Mouse (Mus musculus) myocyte (in vitro differentiated cells): Measurements from ENCODE around the gene Cebpz. TPM values are rescaled to one million over a fixed set of nuclear protein-coding genes. Genes with fewer than 3 reads are reported as not detected.

Experiments
- H3K27me3 ChIP-seq: one replicate; pipeline ENCODE4 v1.6.1; 2011; ENCODE audit not compliant: control insufficient read depth, insufficient read depth, insufficient read length
- H3K36me3 ChIP-seq: one replicate; pipeline ENCODE4 v1.6.1; 2011; ENCODE audit not compliant: control insufficient read depth, insufficient read depth
- H3K4me2 ChIP-seq: one replicate; pipeline ENCODE4 v1.6.1; 2011; ENCODE audit warnings: low read depth, control low read depth
- H3K4me3 ChIP-seq: one replicate; pipeline ENCODE4 v1.5.1; 2011; ENCODE audit warnings: mild to moderate bottlenecking, control low read depth, moderate library complexity
- H3K79me2 ChIP-seq: one replicate; pipeline ENCODE4 v1.6.1; 2011; ENCODE audit not compliant: control insufficient read depth, insufficient read depth
- H3ac ChIP-seq: one replicate; pipeline ENCODE4 v1.6.1; 2011; ENCODE audit not compliant: control insufficient read depth, insufficient read length
- CEBPB ChIP-seq: IDR thresholded peaks from 2 replicates; pipeline ENCODE4 v1.6.1; 2011; ENCODE audit warnings: mild to moderate bottlenecking, moderate library complexity; ENCODE audit not compliant: poor library complexity, insufficient read depth, severe bottlenecking
- E2F4 ChIP-seq: IDR thresholded peaks from one replicate; pipeline ENCODE4 v1.6.1; 2011; ENCODE audit warnings: mild to moderate bottlenecking, control low read depth, moderate library complexity; ENCODE audit not compliant: insufficient read depth
- MAX ChIP-seq: IDR thresholded peaks from one replicate; pipeline ENCODE4 v1.6.1; 2011; ENCODE audit warnings: low read depth, mild to moderate bottlenecking, control low read depth
- MYOD1 ChIP-seq, 3 experiments: IDR thresholded peaks; one replicate each; pipeline ENCODE4 v1.6.1; 2011; ENCODE audit warnings: control low read depth in 2 of 3, low read depth in 2 of 3, mild to moderate bottlenecking in 2 of 3, moderate library complexity in 1 of 3; ENCODE audit not compliant: insufficient read length in 2 of 3, control insufficient read depth in 1 of 3
- MYOG ChIP-seq, 3 experiments: IDR thresholded peaks; one replicate each; pipeline ENCODE4 v1.6.1; 2011; ENCODE audit warnings: control low read depth in 2 of 3, low read depth in 2 of 3, mild to moderate bottlenecking in 2 of 3; ENCODE audit not compliant: insufficient read length in 2 of 3, control insufficient read depth in 1 of 3, insufficient read depth in 1 of 3
- POLR2A ChIP-seq: IDR thresholded peaks from one replicate; pipeline ENCODE4 v1.6.1; 2011; ENCODE audit warnings: low read depth, mild to moderate bottlenecking, control low read depth, moderate library complexity; ENCODE audit not compliant: insufficient read length
- POLR2AphosphoS2 ChIP-seq: IDR thresholded peaks from one replicate; pipeline ENCODE4 v1.6.1; 2011; ENCODE audit warnings: low read depth, control low read depth; ENCODE audit not compliant: insufficient read length
- REST ChIP-seq: IDR thresholded peaks from one replicate; pipeline ENCODE4 v1.6.1; 2011; ENCODE audit warnings: mild to moderate bottlenecking, control low read depth, moderate library complexity; ENCODE audit not compliant: insufficient read depth, insufficient read length
- SRF ChIP-seq: IDR thresholded peaks from one replicate; pipeline ENCODE4 v1.6.1; 2011; ENCODE audit warnings: low read depth; ENCODE audit not compliant: control insufficient read depth, insufficient read length
- TCF12 ChIP-seq: IDR thresholded peaks from one replicate; pipeline ENCODE4 v1.6.1; 2011; ENCODE audit warnings: mild to moderate bottlenecking, control low read depth; ENCODE audit not compliant: poor library complexity, insufficient read depth, severe bottlenecking
- TCF3 ChIP-seq: IDR thresholded peaks from one replicate; pipeline ENCODE4 v1.6.1; 2011; ENCODE audit warnings: low read depth, control low read depth; ENCODE audit not compliant: insufficient read length
- USF1 ChIP-seq: IDR thresholded peaks from one replicate; pipeline ENCODE4 v1.6.1; 2011; ENCODE audit warnings: low read depth, mild to moderate bottlenecking, control low read depth, moderate library complexity
- polyA plus RNA-seq: library from polyadenylated mRNA; unstranded; fragments of >200 nt; fragmentation: generic; extraction: Trizol; gene quantifications from one replicate; pipeline ENCODE4 v1.2.1, GENCODE M21; 2012; ENCODE audit warnings: missing spikeins

Gene Cebpz
- polyA plus RNA-seq, 1 experiment: 9.7 TPM

- no peak overlapping the region for H3ac ChIP-seq
- no peaks in the 10 kb centered on the region for H3K27me3 ChIP-seq
- peak overlapping the region; percentile 65 for H3K4me3 ChIP-seq
- no peak for TF ChIP-seq REST
- TF ChIP-seq POLR2A: no peak
- TF ChIP-seq POLR2AphosphoS2: no peak
- no peak for TF ChIP-seq TCF3
- no peak for TF ChIP-seq E2F4
- no peak for TF ChIP-seq USF1
- no peaks in the 10 kb centered on the region for H3K79me2 ChIP-seq
- H3K36me3 ChIP-seq: no peaks in the 10 kb centered on the region
- H3K4me2 ChIP-seq: no peak overlapping the region
Measured at GRCm38 (mm10) chr17:78883291-78883690, 53.6 kb downstream of the Cebpz start.

- no peaks in the 10 kb centered on the region for H3K79me2 ChIP-seq
Measured at GRCm38 (mm10) chr17:78882401-78883112, 54.3 kb downstream of the Cebpz start, which contains the start of gene Eif2ak2. TSS of gene Eif2ak2 (minus strand) at chr17:78882573.

GRCm38 (mm10) chr17:78881878-78882304, 55.0 kb downstream of the Cebpz start:
- no peak for TF ChIP-seq TCF3
- no peak for TF ChIP-seq USF1
- no peak for TF ChIP-seq MYOD1 (IDR thresholded peaks at IDR 0.05; ENCODE audit: control insufficient read depth in 1 of 3, insufficient read length in 2 of 3, low read depth in 2 of 3)
- TF ChIP-seq E2F4: no peak
- no peak for TF ChIP-seq TCF12
- no peak for TF ChIP-seq SRF
- no peaks in the 10 kb centered on the region for H3K27me3 ChIP-seq
- H3K36me3 ChIP-seq: no peaks in the 10 kb centered on the region
- H3ac ChIP-seq: no peak overlapping the region
- peak overlapping the region; percentile 79 for H3K4me2 ChIP-seq
- no peaks in the 10 kb centered on the region for H3K79me2 ChIP-seq
- peak overlapping the region; percentile 65 for H3K4me3 ChIP-seq

More at GRCm38 (mm10) chr17:78882401-78883112, 54.3 kb downstream of the Cebpz start, which contains the start of gene Eif2ak2:
- peak within 1 kb of the TSS; percentile 79 for H3K4me2 ChIP-seq
- no peaks in the 10 kb centered on the region for H3K36me3 ChIP-seq
- no peak within 1 kb of the TSS for H3ac ChIP-seq
- H3K4me3 ChIP-seq: peak within 1 kb of the TSS; percentile 65
- TF ChIP-seq TCF3 (no peak), CEBPB (no peak), MYOG (IDR thresholded peaks at IDR 0.05; ENCODE audit: control insufficient read depth in 1 of 3, insufficient read depth in 1 of 3, insufficient read length in 2 of 3, low read depth in 2 of 3) (peak in 1 of 3 experiments; percentile 3), MAX (no peak), E2F4 (no peak), REST (no peak), USF1 (no peak), POLR2A (peak; percentile 58)
- H3K27me3 ChIP-seq: no peaks in the 10 kb centered on the region

- TF ChIP-seq POLR2AphosphoS2 (no peak), REST (no peak), CEBPB (no peak), MYOG (IDR thresholded peaks at IDR 0.05; ENCODE audit: control insufficient read depth in 1 of 3, insufficient read depth in 1 of 3, insufficient read length in 2 of 3, low read depth in 2 of 3) (no peak), MYOD1 (IDR thresholded peaks at IDR 0.05; ENCODE audit: control insufficient read depth in 1 of 3, insufficient read length in 2 of 3, low read depth in 2 of 3) (no peak), E2F4 (no peak), MAX (no peak), USF1 (no peak), SRF (no peak), TCF3 (no peak), TCF12 (no peak)
- H3K27me3 ChIP-seq: no peaks in the 10 kb centered on the region
- no peak overlapping the region for H3ac ChIP-seq
- H3K4me2 ChIP-seq: no peak overlapping the region
- H3K4me3 ChIP-seq: no peak overlapping the region
- H3K79me2 ChIP-seq: no peaks in the 10 kb centered on the region
- H3K36me3 ChIP-seq: peaks cover 4% of the 10 kb centered on the region
Measured at GRCm38 (mm10) chr17:78873886-78874285, 63.0 kb downstream of the Cebpz start.

Other genes starting within 250 kb of the Cebpz start
- gene Strn, start 199.9 kb downstream of the Cebpz start, polyA plus RNA-seq: 4.0 TPM
- 11.8 TPM for gene Heatr5b, start 101.7 kb downstream of the Cebpz start, polyA plus RNA-seq
- gene Gpatch11, start 101.5 kb downstream of the Cebpz start, polyA plus RNA-seq: 16.6 TPM
- gene Eif2ak2, start 54.5 kb downstream of the Cebpz start, polyA plus RNA-seq: 1.9 TPM
- 0.06 TPM for gene Sult6b1, start 30.1 kb downstream of the Cebpz start, polyA plus RNA-seq
- 25.3 TPM for gene Cebpzos, start 20.6 kb downstream of the Cebpz start, polyA plus RNA-seq
- gene Ndufaf7, start 70 bp upstream of the Cebpz start, polyA plus RNA-seq: 17.9 TPM
- 11.4 TPM for gene Prkd3, start 83.8 kb upstream of the Cebpz start, polyA plus RNA-seq
- 1.1 TPM for gene Qpct, start 114.8 kb upstream of the Cebpz start, polyA plus RNA-seq